Mouse (Mus musculus): ENCODE measurements around the gene Apol6.

DNA sequence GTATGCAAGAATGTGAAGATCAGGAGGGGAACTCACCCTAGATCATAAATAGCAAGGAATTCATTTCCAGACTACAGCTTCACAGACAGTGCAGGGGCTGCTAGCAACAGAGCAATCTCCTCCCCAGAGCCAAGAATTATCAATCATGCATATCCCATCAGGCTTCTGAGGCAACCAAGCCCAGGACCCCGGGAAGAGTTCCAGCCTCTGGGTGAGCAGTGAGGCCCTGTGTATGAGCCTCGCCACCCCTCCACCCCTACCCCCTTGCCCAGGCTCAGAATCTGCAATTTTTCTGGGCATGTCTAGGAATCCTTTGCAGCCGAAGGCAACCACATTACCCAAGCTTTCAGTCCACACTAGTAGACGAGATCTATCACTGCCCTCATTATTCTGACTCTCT lies 22.7 kb upstream of the Apol6 start:
- TF ChIP-seq CTCF (IDR thresholded peaks at IDR 0.05; ENCODE audit: extremely low read depth, insufficient read depth, low read length) = no peak
- no peak for TF ChIP-seq POLR2A (IDR thresholded peaks at IDR 0.05; ENCODE audit: extremely low read depth, insufficient read depth, low read length)

All from cortical plate, adult 2 months (tissue).